Mouse (Mus musculus) kidney, embryonic 16.5 days (tissue): ENCODE measurements around the gene Nes. TPM values are rescaled to one million over a fixed set of nuclear protein-coding genes. Genes with fewer than 3 reads are reported as not detected.

Source experiments
- ATAC-seq: fragments of 200-750 bp; cut with Nextera tagmentation; 2 replicates; pipeline ENCODE4 v1.8.0; 2017; ENCODE audit warnings: moderate TSS enrichment; ENCODE audit not compliant: low FRiP score, low TSS enrichment
- H3K27ac ChIP-seq: fragments of 300-500 bp; sonication (generic); 2 replicates; pipeline ENCODE4 v1.5.1; 2014; ENCODE audit warnings: low read length
- H3K27me3 ChIP-seq: fragments of 300-500 bp; sonication (generic); 2 replicates; pipeline ENCODE4 v1.6.1; 2014; ENCODE audit warnings: low read length, control low read depth, mixed read lengths; ENCODE audit not compliant: insufficient read depth
- H3K36me3 ChIP-seq: fragments of 300-500 bp; sonication (generic); 2 replicates; pipeline ENCODE4 v1.6.1; 2014; ENCODE audit warnings: low read length, control low read depth, mixed read lengths; ENCODE audit not compliant: insufficient read depth
- H3K4me1 ChIP-seq: fragments of 300-500 bp; sonication (generic); 2 replicates; pipeline ENCODE4 v1.6.1; 2014; ENCODE audit warnings: low read length, control low read depth, mixed read lengths; ENCODE audit not compliant: insufficient read depth
- H3K4me2 ChIP-seq: fragments of 300-500 bp; sonication (generic); replicated peaks from 2 replicates; pipeline ENCODE4 v1.6.1; 2014; ENCODE audit warnings: low read depth, low read length
- H3K4me3 ChIP-seq: fragments of 300-500 bp; sonication (generic); 2 replicates; pipeline ENCODE4 v1.5.1; 2014; ENCODE audit warnings: mild to moderate bottlenecking, low read length
- H3K9ac ChIP-seq: fragments of 300-500 bp; sonication (generic); replicated peaks from 2 replicates; pipeline ENCODE4 v1.6.1; 2014; ENCODE audit warnings: low read length
- H3K9me3 ChIP-seq: fragments of 300-500 bp; sonication (generic); 2 replicates; pipeline ENCODE4 v1.6.1; 2016; ENCODE audit warnings: low read length, control low read depth
- WGBS: fragments of 180-500 bp; shearing (Covaris S2); extraction: QIAGEN DNeasy Blood & Tissue Kit; methylation state at CpG from one replicate; pipeline ENCODE4 v1.1.7; 2014; 5-methylcytosine and 5-hydroxymethylcytosine counted together
- polyA plus RNA-seq: library from polyadenylated mRNA; unstranded; fragments of >200 nt; fragmentation: Nextera tagmentation; extraction: Ambion mirVana; gene quantifications from 2 replicates; pipeline ENCODE4 v1.2.1, GENCODE M21; 2015

Gene Nes
- polyA plus RNA-seq, 1 experiment from 2014 or later: 25.7 TPM

- H3K9ac ChIP-seq: no peak overlapping the region
- H3K4me1 ChIP-seq: peaks cover 18% of the 10 kb centered on the region
- no peak overlapping the region for H3K27ac ChIP-seq
- no peaks in the 10 kb centered on the region for H3K36me3 ChIP-seq
- WGBS: 1% methylated on average over 38 of the region's 38 CpGs
- ATAC-seq: no peak
- peak overlapping the region; percentile 46 for H3K4me3 ChIP-seq
- H3K9me3 ChIP-seq: no peaks in the 10 kb centered on the region
- H3K4me2 ChIP-seq: peak overlapping the region; percentile 63
- peaks cover 92% of the 10 kb centered on the region for H3K27me3 ChIP-seq
These were observed 28.5 kb downstream of the Nes start for GRCm38 (mm10) chr3:87999243-87999895.

GRCm38 (mm10) chr3:88000181-88000580 is 29.3 kb downstream of the Nes start, which contains the start of gene Bcan:
TSS of gene Bcan (minus strand) at chr3:88000230.
- H3K9me3 ChIP-seq: no peaks in the 10 kb centered on the region
- peak within 1 kb of the TSS; percentile 63 for H3K4me2 ChIP-seq
- ATAC-seq: no peak
- WGBS: 0% methylated on average over 32 of the region's 39 CpGs
- 0 out of 2 replicates have a peak within 1 kb of the TSS, but pooled peaks have one; percentile 11 for H3K9ac ChIP-seq
- peak within 1 kb of the TSS; percentile 46 for H3K4me3 ChIP-seq
- H3K27ac ChIP-seq: no peak within 1 kb of the TSS
- no peaks in the 10 kb centered on the region for H3K36me3 ChIP-seq
- H3K27me3 ChIP-seq: peaks cover 84% of the 10 kb centered on the region
- H3K4me1 ChIP-seq: peaks cover 18% of the 10 kb centered on the region

GRCm38 (mm10) chr3:88000816-88001595 is 30.1 kb downstream of the Nes start:
- H3K4me3 ChIP-seq: no peak overlapping the region
- H3K9ac ChIP-seq: no peak overlapping the region
- no peak overlapping the region for H3K4me2 ChIP-seq
- H3K9me3 ChIP-seq: peaks cover 3% of the 10 kb centered on the region; the same call in 1 of the 2 replicates
- WGBS: 13% methylated on average over 11 of the region's 11 CpGs
- H3K36me3 ChIP-seq: no peaks in the 10 kb centered on the region
- H3K27me3 ChIP-seq: peaks cover 76% of the 10 kb centered on the region
- ATAC-seq: no peak
- H3K4me1 ChIP-seq: peaks cover 18% of the 10 kb centered on the region
- no peak overlapping the region for H3K27ac ChIP-seq

- Histone ChIP-seq H3K4me3 (no peak overlapping the region), H3K27me3 (peaks cover 64% of the 10 kb centered on the region), H3K4me2 (no peak overlapping the region), H3K9ac (no peak overlapping the region), H3K4me1 (peaks cover 12% of the 10 kb centered on the region), H3K36me3 (no peaks in the 10 kb centered on the region), H3K27ac (no peak overlapping the region), H3K9me3 (peaks cover 5% of the 10 kb centered on the region; the same call in 1 of the 2 replicates)
- ATAC-seq: no peak
- 3% methylated on average over 17 of the region's 17 CpGs for WGBS
These were observed 31.6 kb downstream of the Nes start for GRCm38 (mm10) chr3:88002291-88002976.

GRCm38 (mm10) chr3:88005822-88006786 is 35.2 kb downstream of the Nes start:
- no peaks in the 10 kb centered on the region for H3K36me3 ChIP-seq
- no peak overlapping the region for H3K4me2 ChIP-seq
- no peaks in the 10 kb centered on the region for H3K4me1 ChIP-seq
- H3K27me3 ChIP-seq: peaks cover 31% of the 10 kb centered on the region
- H3K27ac ChIP-seq: no peak overlapping the region
- peaks cover 5% of the 10 kb centered on the region; the same call in 1 of the 2 replicates for H3K9me3 ChIP-seq
- H3K9ac ChIP-seq: no peak overlapping the region
- ATAC-seq: no peak
- no peak overlapping the region for H3K4me3 ChIP-seq
- WGBS: 70% methylated on average over 18 of the region's 18 CpGs

- Histone ChIP-seq H3K9ac (no peak overlapping the region), H3K4me2 (no peak overlapping the region), H3K36me3 (no peaks in the 10 kb centered on the region), H3K27me3 (peaks cover 8% of the 10 kb centered on the region), H3K4me3 (no peak overlapping the region), H3K4me1 (no peaks in the 10 kb centered on the region), H3K9me3 (peaks cover 4% of the 10 kb centered on the region; the same call in 1 of the 2 replicates), H3K27ac (no peak overlapping the region)
- WGBS: 9% methylated on average over 6 of the region's 6 CpGs
- no peak for ATAC-seq
These were observed 39.9 kb downstream of the Nes start for GRCm38 (mm10) chr3:88010634-88011265.

GRCm38 (mm10) chr3:88022322-88023191 is 51.7 kb downstream of the Nes start:
- ATAC-seq: peak; percentile 94
- 1% methylated on average over 66 of the region's 66 CpGs for WGBS
- Histone ChIP-seq H3K36me3 (no peaks in the 10 kb centered on the region), H3K4me2 (peak overlapping the region; percentile 94), H3K9ac (peak overlapping the region; percentile 41), H3K4me3 (peak overlapping the region; percentile 52), H3K27ac (no peak overlapping the region), H3K27me3 (peaks cover 72% of the 10 kb centered on the region), H3K4me1 (peaks cover 16% of the 10 kb centered on the region), H3K9me3 (0 out of 2 replicates have a peak, but pooled peaks cover 3% of the 10 kb centered on the region)
